Mouse (Mus musculus) layer of hippocampus, adult 8-10 months (tissue): Measurements from ENCODE around the gene Spata13. TPM values are rescaled to one million over a fixed set of nuclear protein-coding genes. Genes with fewer than 3 reads are reported as not detected.

Experiments used
- DNase-seq, 2 experiments: peaks; one replicate each; pipeline ENCODE4 v3.0.0; 2022; ENCODE audit warnings: low spot score in 2 of 2
- total RNA-seq, 4 experiments: library from RNA; stranded (reverse); gene quantifications; 2 replicates each; pipeline ENCODE4 v1.2.4; 2022

The Spata13 gene
- total RNA-seq, 4 experiments from 2014 or later, result 22.4 to 27.3 (median 23.9) TPM

DNA sequence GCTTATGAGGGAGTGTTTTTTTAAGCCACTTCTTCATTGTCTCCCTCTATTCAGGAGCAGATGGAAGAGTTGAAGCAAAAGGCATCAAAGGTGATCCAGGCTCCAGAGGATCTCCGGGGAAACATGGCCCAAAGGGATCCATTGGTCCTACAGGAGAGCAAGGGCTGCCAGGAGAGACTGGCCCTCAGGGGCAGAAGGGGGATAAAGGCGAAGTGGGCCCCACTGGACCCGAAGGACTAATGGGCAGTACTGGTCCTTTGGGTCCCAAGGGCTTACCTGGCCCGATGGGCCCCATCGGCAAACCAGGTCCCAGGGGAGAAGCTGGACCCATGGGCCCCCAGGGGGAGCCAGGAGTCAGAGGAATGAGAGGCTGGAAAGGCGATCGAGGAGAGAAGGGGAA lies 145.4 kb downstream of the Spata13 start:
- DNase-seq, result no peak

DNA sequence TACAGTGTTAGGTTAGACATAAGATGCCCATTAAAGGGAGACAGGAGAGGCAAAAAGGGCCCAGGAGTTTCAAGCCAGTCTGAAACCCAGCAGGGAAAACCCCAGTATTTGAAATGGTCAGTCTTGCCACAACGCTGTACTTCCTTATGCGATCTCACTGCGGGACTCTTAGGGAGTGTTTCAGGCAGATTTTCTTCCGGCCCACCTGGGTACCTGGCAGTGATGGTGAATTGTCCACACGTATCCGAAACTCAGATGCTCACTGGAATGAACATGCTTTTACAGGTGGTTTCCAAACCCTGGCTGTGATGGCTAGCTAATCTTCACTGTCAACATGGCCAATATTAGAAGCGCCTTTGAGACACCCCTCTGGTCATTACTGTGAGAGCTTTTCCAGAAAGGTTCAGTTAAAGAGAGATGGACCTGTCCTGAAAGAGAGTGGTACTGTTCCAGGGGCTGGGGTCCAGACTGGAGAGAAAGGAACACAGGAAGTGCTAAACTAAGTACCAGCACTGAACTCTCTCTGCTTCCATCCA lies 148.4 kb downstream of the Spata13 start:
- no peak for DNase-seq

DNA sequence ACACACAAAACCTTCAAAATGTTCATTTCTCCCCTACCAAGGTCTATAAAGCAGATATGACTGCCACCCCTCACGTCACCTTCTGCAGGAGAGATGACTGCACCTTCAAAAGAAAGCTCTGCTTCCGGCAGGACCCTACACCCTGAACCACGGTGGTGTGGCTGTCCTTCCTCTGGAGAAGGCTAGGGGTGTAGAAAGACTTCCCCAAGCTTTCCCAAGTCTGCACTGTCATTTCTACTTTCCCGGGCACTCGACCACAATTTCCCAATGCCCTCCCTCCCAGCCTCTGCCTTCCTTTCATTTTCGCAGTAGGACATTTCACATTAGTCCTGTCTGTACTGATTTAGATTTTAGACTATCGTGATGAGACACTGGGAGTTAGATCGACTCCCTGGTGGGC lies 149.4 kb downstream of the Spata13 start:
- no peak for DNase-seq

DNA sequence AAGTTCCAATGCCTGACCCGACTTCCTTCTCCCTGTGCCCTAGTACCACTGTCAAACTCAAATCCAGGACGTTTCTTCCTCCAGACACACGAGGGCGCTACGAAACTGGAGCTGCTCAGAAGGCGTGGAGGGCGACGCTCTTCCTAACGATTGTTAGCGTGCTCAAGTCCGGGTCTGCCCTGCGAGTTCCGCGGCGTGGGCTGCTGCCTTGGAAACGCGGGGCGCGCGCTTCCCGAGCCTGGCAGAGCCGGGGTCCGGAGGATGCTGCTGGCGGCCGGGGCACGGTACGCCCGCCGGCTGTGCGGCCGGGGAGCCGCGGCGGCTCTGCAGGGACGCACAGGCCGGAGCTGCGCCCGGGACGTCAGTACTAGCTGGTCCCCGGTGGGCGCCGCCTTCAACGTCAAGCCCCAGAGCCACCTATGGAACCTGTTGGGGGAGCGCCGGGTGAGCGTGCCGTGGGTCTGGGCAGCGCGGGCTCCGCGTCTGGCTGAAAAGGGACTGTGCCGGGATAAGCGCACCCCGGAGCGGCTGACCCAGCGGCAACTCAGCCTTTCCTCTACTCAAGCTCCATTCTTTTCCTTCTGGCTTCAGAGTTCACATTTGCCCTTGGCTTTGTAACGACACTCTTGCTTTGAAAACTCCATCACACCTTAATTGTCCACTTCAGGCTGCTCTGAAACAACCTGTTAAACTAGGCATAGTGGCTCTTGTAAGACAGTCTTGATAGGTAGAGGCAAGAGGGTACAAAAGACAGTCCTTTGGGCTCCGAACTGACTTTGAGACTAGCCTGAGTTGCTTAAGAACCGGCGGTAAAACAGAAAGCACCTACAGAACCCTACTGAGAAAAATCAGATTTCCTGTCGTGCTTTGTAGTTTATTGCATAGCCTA lies 150.9 kb downstream of the Spata13 start, which contains the start of gene Mipep:
Gene Mipep (plus strand): TSS at position 147 of the 889 bp plus-strand sequence.
- peak; percentile 67 to 81 for DNase-seq

DNA sequence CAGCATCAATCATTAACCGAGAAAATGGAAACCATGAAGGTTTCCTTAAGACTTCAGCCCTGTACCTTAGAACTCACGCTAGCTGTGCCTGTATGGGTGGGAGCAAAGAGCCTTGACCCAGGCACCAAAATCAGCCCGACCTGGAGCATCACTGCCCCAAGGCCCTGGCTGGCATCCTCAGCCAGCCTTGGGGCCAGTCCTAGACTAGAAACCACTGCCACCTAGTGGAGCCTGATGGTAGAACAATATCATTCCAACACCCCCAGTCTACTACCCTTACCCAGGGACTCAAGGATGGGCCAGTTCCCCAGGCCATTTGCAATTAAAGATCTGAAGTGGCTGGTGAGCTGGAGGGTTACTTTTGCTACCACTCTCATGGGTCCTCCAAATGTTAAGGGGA lies 156.3 kb downstream of the Spata13 start:
- DNase-seq, result peak in 1 of 2 experiments; percentile 21

DNA sequence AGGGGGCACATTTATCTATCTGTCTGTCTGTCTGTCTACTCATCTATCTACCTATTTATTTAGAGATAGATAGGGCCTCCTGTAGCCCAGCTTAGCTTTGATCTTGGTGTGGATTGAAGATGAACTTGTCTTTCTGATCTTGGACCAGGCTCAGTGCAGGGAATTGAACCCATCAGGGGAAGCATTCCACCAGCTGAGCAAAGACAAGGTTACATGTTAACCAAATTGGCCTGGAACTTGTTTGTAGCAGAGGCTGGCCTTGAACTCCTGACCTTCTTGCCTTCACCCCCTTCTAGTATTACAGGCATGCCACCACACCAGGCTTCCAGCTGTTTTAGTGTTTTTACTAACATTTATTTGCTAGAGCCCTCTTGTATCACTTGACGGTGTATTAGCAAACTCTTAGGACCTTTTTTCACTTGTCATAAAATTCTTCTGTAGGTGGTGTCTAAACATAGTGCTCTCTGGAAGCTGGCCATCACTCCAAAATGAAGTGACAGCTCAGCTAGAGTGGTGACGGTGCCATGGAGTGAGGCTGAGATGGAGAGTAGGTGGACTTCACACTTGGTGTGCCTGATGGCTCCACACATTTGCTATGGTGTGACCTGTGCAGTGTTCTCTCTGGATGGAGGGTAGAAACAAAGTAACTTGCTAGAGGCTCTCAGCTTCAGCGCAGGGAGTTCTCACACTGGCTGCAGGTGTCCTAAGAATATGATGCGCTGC lies 163.0 kb downstream of the Spata13 start:
- DNase-seq, result no peak

DNA sequence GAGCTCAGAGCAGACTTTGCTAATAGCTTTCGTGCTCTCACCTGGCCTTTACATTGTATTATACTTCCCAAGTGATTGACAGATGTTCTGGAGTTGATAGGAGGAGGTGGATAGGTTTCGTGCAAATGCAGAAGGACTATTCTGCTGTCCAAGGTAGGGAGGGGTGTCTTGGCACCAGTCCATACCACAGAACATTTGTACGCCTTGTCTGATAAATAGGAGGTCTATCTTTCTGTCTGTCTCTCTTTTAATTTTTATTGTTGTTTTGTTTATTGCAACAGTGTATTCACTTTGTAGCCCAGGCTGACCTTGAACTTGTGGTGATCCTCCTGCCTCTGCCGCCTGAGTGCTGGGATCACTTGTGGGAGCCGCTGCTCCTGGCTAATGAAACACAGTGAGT lies 163.8 kb downstream of the Spata13 start:
- no peak for DNase-seq

DNA sequence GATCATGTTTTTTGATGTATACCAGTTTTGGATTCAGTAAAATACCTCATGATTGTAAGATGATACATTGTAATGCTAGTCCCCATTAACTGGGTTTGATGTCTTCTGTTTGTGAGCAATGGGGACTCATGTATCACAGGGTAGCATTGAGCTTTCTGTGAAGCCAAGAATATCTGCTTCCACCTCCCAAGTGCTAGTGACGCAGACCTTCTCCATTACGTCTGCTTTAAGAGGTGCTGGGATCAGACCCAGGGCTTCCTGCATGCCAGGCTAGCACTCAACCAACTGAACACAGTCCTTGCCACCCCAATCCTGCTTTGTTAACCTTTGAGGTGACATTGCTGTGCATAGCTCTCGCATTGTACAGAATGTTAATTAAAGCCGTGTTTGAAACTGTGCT lies 164.9 kb downstream of the Spata13 start:
- DNase-seq, result no peak

DNA sequence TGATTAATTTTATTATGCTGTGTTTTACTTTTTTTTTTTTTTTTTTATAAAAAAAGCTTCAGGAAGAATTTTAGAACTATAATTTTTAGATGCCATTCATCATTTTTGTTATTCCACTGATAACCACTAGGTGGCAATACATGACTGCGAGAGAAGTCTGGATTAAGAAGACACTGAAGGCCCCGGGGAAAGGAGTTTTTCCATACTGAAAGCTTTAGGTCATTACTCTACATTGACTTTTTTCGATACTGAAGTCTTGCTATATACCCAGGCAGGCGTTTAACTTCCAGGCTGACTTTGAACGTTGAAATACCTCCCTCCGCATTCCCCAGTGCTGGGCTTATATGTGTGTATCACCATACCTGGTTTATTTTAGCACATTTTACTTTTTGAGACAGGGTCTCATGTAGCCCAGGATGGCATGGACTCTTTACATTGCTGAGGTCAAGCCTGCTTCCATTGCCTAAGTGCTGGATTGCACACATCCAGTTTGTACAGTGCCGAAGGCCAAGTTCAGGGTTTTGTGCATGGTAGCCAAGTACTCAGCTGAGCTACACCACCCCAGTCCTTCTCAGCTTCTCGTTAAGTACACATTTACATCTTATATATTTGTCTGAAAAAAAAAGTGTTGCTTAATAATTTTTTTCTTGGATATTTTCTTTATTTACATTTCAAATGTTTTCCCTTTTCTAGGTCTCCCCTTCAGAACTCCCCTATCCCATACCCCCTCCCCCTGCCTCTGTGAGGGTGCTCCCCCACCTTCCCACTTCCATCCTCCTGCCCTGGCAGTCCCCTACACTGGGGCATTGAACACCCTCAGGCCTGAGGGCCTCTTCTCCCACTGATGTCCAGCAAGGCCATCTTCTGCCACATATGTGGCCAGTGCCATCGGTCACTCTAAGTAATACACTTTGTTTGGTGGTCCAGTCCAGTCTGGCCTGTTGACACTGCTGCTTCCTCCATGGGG lies 166.2 kb downstream of the Spata13 start:
- DNase-seq, result no peak

DNA sequence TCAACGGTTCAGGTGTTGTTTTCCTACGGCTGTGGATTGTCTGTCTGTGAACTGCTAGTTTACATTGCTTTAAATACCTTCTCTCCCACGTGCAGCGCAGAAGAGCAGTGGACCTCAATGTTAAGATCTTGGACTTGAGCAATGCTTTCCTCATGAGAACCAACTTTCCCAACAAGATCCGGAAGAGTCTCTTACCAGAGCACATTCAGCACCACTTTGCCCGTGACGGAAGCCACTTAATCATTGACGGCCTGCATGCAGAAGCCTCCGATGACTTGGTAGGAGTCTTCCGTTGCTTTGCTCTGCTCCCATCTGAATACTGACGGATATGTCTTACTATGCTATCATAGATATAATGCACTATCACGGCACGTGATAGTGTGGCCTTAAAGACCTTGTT lies 168.2 kb downstream of the Spata13 start:
- DNase-seq, result no peak

DNA sequence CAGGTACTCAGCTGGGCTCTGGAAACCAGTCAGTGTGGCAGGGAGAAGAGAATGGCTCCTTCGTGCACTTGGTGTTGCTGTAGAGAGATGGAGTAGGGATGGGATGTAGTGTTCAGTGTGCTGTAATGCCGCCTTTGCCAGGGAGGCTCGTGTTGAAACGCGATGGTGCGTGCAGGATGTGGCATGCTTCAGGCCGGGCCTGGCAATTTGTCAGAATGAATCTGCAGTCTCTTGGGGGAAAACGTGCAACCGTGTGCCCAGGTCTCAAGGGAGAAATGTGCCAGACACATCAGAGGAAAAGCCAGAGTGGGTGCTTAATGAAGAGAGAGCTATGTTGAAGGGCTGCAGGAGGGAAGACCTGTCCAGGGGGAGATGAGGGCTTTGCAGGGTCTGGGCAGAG lies 171.2 kb downstream of the Spata13 start:
- DNase-seq, result no peak

DNA sequence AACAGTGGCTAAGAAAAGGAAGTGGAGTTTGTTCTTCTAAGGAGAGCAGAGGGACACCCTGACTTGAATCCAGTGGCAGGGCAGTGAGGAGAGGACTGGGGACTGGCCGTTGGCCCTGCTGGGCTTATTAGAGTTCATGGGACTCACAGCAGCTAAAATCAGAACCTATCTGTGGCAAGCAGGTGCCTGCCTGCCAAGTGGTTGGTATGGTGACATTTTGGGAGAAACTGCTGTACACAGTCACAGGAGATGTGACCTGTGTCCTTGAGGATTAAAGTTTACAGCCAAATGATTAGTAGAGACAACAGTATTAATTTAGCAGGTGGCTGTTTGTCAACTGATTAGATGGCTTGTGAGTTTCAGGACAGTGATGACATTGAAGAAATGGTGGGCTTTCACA lies 172.1 kb downstream of the Spata13 start:
- DNase-seq, result no peak

DNA sequence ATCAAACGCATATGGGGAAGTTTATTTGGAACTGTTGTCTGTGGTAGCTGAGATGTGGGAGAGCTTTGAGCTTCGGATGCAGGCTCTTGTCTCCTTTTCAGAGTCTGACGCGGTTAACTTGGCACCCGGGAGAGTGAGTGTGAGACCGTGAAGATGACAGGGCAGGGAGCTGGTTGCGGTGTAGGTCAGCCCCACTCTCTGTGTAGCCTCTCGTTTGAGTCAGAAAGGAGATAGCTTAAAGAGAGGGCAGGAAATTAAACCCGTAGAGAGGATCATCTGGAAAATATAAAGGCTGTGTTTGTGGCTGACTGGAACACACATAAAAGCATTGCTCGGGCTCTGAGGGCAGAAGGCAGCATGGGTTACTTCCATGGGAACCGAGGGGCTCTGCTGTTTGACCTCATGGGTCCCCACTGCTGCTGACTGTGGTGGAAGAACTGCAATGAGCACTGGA lies 173.1 kb downstream of the Spata13 start:
- DNase-seq, result no peak

DNA sequence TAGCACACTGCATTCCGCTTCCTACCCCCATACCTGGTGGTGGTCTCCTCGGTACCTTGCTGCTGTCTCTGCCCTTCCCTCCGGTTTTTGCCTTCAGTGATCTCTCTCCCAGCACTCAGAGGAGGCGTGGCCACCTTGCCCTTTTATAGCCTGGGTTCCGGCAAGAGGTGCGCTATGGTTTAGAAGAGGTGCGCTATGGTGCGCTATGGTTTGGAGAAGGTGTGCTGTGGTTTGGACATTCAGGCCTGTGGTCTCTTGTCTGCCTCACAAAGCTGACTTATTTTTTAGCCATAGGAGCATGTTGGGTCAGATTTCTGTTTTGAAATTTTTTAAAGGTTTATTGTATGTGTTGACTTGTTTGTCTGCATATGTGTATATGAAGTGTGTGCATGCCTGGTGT lies 176.1 kb downstream of the Spata13 start:
- no peak for DNase-seq

DNA sequence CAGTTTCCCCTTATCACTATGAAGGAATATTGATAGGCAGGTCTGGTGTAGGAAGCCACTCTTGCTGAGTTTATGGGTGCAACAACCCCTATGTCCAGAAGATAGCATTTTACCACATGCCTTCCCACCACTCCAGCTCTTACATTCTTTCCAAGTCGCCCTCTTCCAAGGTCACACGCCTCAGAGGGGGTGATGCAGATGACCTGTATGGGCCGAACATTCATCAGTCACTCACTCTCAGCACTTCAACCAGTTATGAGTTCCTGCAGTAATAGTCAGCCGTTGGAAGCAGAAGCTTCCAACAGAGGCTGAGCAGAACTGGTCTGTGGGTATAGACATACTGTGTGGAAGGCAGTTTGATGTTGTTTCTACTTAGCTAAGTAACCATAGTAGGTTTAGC lies 177.7 kb downstream of the Spata13 start:
- no peak for DNase-seq

Other genes starting within 250 kb of the Spata13 start
- gene C1qtnf9, start 134.1 kb downstream of the Spata13 start, total RNA-seq, result under 1 TPM in 3 of 4 experiments, not detected in 1; 0.20 to 0.34 (median 0.23) TPM
- gene Mipep, start 150.6 kb downstream of the Spata13 start, total RNA-seq, result 10 to 100 TPM; 30.2 to 32.4 (median 30.9) TPM